Mouse (Mus musculus) erythroblast, embryonic 14.5 days (primary cell): ENCODE results near the gene Atf1.

ENCODE experiments used
- GATA1 ChIP-seq: IDR thresholded peaks from 2 replicates; pipeline ENCODE4 v1.6.1; 2012; ENCODE audit warnings: low read length, inconsistent platforms, mixed read lengths
- TAL1 ChIP-seq: IDR thresholded peaks from 3 replicates; pipeline ENCODE4 v1.6.1; 2012; ENCODE audit warnings: low read length, inconsistent platforms, mixed read lengths

GRCm38 (mm10) chr15:100180221-100180620, 47.4 kb upstream of the Atf1 start:
- no peak for TF ChIP-seq TAL1
- TF ChIP-seq GATA1: no peak
